Mouse (Mus musculus) liver, embryonic 11.5 days (tissue): ENCODE results near the gene Tert. TPM values are rescaled to one million over a fixed set of nuclear protein-coding genes. Genes with fewer than 3 reads are reported as not detected.

Experiments
- ATAC-seq: fragments of 200-750 bp; cut with Nextera tagmentation; replicated peaks from 2 replicates; pipeline ENCODE4 v1.8.0; 2017; ENCODE audit warnings: moderate number of reproducible peaks, mild to moderate bottlenecking, moderate TSS enrichment, moderate library complexity; ENCODE audit not compliant: low FRiP score
- DNase-seq: peaks from one replicate; pipeline ENCODE4 v3.0.0-alpha.2; 2017; ENCODE audit warnings: low spot score
- H3K27ac ChIP-seq: fragments of 300-500 bp; sonication (generic); 2 replicates; pipeline ENCODE4 v1.5.1; 2014; ENCODE audit warnings: mild to moderate bottlenecking, low read depth, low read length, control low read depth
- H3K27me3 ChIP-seq: fragments of 300-500 bp; sonication (generic); replicated peaks from 2 replicates; pipeline ENCODE4 v1.6.1; 2014; ENCODE audit warnings: low read length, mixed read lengths; ENCODE audit not compliant: control insufficient read depth, insufficient read depth
- H3K36me3 ChIP-seq: fragments of 300-500 bp; sonication (generic); 2 replicates; pipeline ENCODE4 v1.6.1; 2014; ENCODE audit warnings: mild to moderate bottlenecking, low read length, moderate library complexity, mixed read lengths; ENCODE audit not compliant: control insufficient read depth, insufficient read depth
- H3K4me1 ChIP-seq: fragments of 300-500 bp; sonication (generic); replicated peaks from 2 replicates; pipeline ENCODE4 v1.6.1; 2014; ENCODE audit warnings: low read length, mixed read lengths; ENCODE audit not compliant: control insufficient read depth, insufficient read depth
- H3K4me2 ChIP-seq: fragments of 300-500 bp; sonication (generic); 2 replicates; pipeline ENCODE4 v1.6.1; 2014; ENCODE audit warnings: mild to moderate bottlenecking, control low read depth, moderate library complexity
- H3K4me3 ChIP-seq: fragments of 300-500 bp; sonication (generic); 2 replicates; pipeline ENCODE4 v1.5.1; 2014; ENCODE audit warnings: low read depth, low read length, control low read depth
- H3K9ac ChIP-seq: fragments of 300-500 bp; sonication (generic); 2 replicates; pipeline ENCODE4 v1.6.1; 2014; ENCODE audit warnings: low read depth, low read length, control low read depth
- H3K9me3 ChIP-seq: fragments of 300-500 bp; sonication (generic); 2 replicates; pipeline ENCODE4 v1.6.1; 2016; ENCODE audit warnings: low read length, inconsistent platforms, mixed read lengths; ENCODE audit not compliant: control insufficient read depth
- WGBS: fragments of 180-500 bp; shearing (Covaris S2); extraction: QIAGEN DNeasy Blood & Tissue Kit; methylation state at CpG from one replicate; pipeline ENCODE4 v1.1.7; 2014; 5-methylcytosine and 5-hydroxymethylcytosine counted together
- polyA plus RNA-seq: library from polyadenylated mRNA; unstranded; fragments of >200 nt; fragmentation: Nextera tagmentation; extraction: Ambion mirVana; gene quantifications from 2 replicates; pipeline ENCODE4 v1.2.1, GENCODE M21; 2014

Gene Tert
- polyA plus RNA-seq, 1 experiment from 2014 or later, result 2.9 TPM

DNA sequence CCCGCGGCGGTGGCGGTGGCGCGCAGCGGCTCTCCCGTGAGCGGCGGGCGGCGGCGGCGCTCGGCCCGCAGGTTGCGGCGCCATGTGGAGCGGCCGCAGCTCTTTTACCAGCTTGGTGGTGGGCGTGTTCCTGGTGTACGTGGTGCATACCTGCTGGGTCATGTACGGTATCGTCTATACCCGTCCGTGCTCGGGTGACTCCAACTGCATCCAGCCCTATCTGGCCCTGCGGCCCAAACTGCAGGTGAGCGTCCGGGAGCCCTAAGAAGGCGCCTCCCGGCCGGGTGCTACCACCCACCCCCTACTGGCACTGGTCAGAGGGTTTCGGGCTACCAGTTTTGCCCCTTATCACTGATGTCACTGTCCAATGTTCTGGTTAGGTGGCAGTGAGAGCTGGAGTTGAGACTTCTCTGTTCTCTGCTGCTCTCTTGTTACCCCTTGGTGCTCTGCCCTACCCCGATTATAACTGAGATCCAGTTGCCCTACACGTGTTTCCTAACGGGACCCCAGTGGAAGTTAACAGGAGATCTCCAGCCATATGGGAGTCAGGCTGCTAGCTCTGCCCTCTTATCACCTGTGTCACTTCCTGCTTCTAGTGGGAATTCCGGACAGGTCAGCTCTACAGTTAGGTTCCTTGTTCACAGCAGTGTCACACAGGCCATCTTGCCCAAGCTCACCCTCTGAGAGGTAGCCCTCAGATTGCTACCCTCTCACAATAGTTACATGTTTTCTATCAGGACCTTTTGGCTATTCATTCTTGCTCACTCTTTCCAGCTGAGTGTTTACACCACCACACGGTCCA lies 22.4 kb upstream of the Tert start:
- peak overlapping the region; percentile 88 for H3K9ac ChIP-seq
- ATAC-seq (peak; percentile 73), DNase-seq (no peak)
- H3K36me3 ChIP-seq, result peaks cover 15% of the 10 kb centered on the region; the same call in 1 of the 2 replicates
- H3K4me2 ChIP-seq, result peak overlapping the region; percentile 70
- H3K27ac ChIP-seq, result peak overlapping the region; percentile 70
- H3K4me3 ChIP-seq, result peak overlapping the region; percentile 90
- H3K9me3 ChIP-seq, result no peaks in the 10 kb centered on the region
- peaks cover 12% of the 10 kb centered on the region; the same call in 1 of the 2 replicates for H3K4me1 ChIP-seq
- H3K27me3 ChIP-seq, result no peaks in the 10 kb centered on the region
- WGBS, result 2% methylated on average over 34 of the region's 39 CpGs

DNA sequence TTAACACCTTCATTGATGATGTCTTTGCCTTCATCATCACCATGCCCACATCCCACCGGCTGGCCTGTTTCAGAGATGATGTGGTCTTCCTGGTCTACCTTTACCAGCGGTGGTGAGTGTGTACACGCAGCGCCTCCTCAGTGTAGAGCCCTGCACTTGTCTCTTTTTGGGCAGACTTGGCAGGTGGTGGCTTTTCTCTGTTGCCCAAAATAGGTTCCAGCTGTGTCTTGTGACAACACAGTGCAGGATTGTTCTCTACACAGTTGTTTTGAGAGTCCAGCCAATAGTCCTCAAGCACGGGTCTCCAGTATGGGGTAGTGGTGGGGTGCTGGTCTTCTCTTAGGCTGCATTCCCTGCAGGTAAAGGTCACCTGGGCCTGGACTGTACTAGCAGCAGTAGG lies 8.3 kb upstream of the Tert start:
- no peak overlapping the region for H3K9ac ChIP-seq
- H3K36me3 ChIP-seq, result peaks cover 43% of the 10 kb centered on the region
- H3K4me2 ChIP-seq, result no peak overlapping the region
- H3K4me3 ChIP-seq, result no peak overlapping the region
- 91% methylated on average over 5 of the region's 5 CpGs for WGBS
- H3K27ac ChIP-seq, result no peak overlapping the region
- no peak for DNase-seq
- no peaks in the 10 kb centered on the region for H3K27me3 ChIP-seq
- ATAC-seq, result no peak
- no peaks in the 10 kb centered on the region for H3K9me3 ChIP-seq
- H3K4me1 ChIP-seq, result no peaks in the 10 kb centered on the region

DNA sequence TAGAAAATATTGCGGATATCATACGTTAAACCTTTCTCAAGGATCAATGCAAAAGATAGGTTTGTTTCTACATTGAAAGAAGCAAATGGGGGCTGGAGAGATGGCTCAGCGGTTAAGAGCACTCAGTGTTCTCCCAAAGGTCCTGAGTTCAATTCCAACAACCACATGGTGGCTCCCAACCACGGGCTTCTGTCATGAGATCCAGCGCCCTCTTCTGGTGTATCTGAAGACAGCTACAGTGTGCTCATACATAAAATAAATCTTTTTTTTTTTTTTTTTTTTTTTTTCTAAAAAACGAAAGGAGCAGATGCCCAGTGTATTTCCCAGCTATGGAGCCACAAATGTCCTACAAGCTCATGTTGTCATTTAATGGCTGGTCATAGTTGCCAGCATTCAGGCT lies 6.1 kb upstream of the Tert start:
- Histone ChIP-seq H3K9ac (no peak overlapping the region), H3K27me3 (no peaks in the 10 kb centered on the region), H3K4me2 (no peak overlapping the region), H3K27ac (no peak overlapping the region), H3K9me3 (no peaks in the 10 kb centered on the region), H3K36me3 (peaks cover 34% of the 10 kb centered on the region), H3K4me3 (no peak overlapping the region), H3K4me1 (no peaks in the 10 kb centered on the region)
- ATAC-seq (no peak), DNase-seq (no peak)
- 64% methylated on average over 6 of the region's 6 CpGs for WGBS

DNA sequence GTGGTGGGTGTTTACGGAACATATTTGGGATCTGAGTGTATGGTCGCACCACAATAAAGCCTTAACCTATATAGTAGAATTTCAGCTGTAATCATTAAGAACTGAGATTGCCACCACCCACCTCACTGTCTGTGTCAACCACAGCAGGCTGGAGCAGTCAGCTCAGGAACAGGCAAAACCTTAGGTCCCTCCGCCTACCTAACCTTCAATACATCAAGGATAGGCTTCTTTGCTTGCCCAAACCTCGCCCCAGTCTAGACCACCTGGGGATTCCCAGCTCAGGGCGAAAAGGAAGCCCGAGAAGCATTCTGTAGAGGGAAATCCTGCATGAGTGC lies 334 bp upstream of the Tert start:
- Histone ChIP-seq H3K27ac (no peak overlapping the region), H3K36me3 (no peaks in the 10 kb centered on the region), H3K4me3 (peak overlapping the region; percentile 56), H3K9ac (no peak overlapping the region; the same call in 1 of the 2 replicates), H3K4me2 (peak overlapping the region; percentile 67), H3K4me1 (peaks cover 4% of the 10 kb centered on the region; the same call in 1 of the 2 replicates), H3K9me3 (no peaks in the 10 kb centered on the region), H3K27me3 (no peaks in the 10 kb centered on the region; the same call in 1 of the 2 replicates)
- ATAC-seq, result no peak; the same call in 1 of the 2 replicates
- WGBS, result 43% methylated on average over 6 of the region's 6 CpGs
- no peak for DNase-seq

DNA sequence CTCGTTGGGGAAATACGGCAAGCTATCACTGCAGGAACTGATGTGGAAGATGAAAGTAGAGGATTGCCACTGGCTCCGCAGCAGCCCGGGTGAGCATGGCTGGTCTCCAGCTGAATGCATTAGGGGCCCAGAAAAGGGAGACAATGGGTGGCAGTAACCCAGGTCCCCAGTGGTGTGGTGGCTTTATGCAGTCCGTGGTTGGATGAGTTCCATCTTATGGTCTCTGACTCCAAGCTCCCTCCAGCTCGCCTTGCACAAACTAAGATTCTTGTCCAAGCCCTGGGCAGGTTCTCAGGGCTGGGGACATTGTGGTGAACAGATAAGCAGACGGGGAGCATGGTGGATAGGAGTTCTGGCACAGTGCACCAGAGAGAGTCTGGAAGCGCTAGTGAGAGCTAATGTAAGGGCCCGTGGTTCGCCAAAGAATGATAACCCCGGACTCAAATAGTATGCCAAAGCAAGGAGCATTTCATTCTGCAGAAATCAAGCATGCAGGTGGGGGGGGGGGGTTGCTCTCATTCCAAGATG lies 1.9 kb downstream of the Tert start:
- DNase-seq (no peak), ATAC-seq (0 out of 2 replicates have a peak, but pooled peaks have one; percentile 46)
- no peak overlapping the region for H3K4me3 ChIP-seq
- H3K9ac ChIP-seq, result no peak overlapping the region
- peaks cover 4% of the 10 kb centered on the region; the same call in 1 of the 2 replicates for H3K4me1 ChIP-seq
- H3K27ac ChIP-seq, result no peak overlapping the region
- no peaks in the 10 kb centered on the region for H3K36me3 ChIP-seq
- H3K27me3 ChIP-seq, result no peaks in the 10 kb centered on the region; the same call in 1 of the 2 replicates
- 73% methylated on average over 11 of the region's 11 CpGs for WGBS
- no peak overlapping the region for H3K4me2 ChIP-seq
- H3K9me3 ChIP-seq, result no peaks in the 10 kb centered on the region

DNA sequence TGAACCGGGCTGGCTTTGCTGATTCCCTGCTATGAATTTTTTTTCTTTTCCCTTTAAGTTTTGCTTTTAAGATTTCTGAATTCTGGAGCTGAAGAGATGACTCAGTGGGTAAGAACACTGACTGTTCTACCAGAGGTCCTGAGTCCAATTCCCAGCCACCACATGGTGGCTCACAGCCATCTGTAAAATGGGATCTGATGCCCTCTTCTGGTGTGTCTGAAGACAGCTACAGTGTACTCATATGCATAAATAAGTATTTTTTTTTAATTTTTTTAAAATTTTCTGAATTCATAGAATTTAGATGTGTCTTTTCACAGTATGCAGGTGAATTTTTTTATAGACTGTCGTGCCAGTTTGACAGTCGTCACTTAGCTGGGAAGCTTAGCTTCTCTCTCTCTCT lies 5.1 kb downstream of the Tert start:
- Histone ChIP-seq H3K9ac (no peak overlapping the region), H3K4me1 (peaks cover 2% of the 10 kb centered on the region; the same call in 1 of the 2 replicates), H3K27me3 (no peaks in the 10 kb centered on the region; the same call in 1 of the 2 replicates), H3K4me2 (no peak overlapping the region), H3K4me3 (no peak overlapping the region), H3K36me3 (no peaks in the 10 kb centered on the region), H3K27ac (no peak overlapping the region), H3K9me3 (no peaks in the 10 kb centered on the region)
- ATAC-seq (no peak), DNase-seq (no peak)
- 91% methylated on average over 3 of the region's 3 CpGs for WGBS

DNA sequence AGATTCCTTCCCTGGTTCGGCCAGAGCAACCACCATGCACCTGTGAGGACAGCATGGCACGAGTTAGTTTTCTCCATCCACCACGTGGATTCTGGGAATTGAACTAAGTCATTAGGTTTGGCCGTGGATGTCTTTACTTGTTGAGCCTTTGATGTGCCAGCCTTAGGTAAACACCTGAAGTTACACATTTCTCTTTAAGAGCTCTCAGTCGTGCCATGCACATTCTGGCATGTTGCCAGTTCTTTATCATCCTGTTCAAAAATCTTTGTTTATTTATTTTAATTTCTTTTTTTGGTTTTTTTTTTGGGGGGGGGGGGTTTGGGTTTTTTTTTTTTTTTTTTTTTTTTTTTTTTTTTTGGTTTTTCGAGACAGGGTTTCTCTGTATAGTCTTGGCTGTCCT lies 11.1 kb downstream of the Tert start:
- H3K27me3 ChIP-seq, result no peaks in the 10 kb centered on the region
- WGBS, result 68% methylated on average over 5 of the region's 6 CpGs
- ATAC-seq (no peak), DNase-seq (no peak)
- no peaks in the 10 kb centered on the region for H3K36me3 ChIP-seq
- no peak overlapping the region for H3K4me2 ChIP-seq
- no peak overlapping the region for H3K27ac ChIP-seq
- no peaks in the 10 kb centered on the region for H3K9me3 ChIP-seq
- no peaks in the 10 kb centered on the region for H3K4me1 ChIP-seq
- no peak overlapping the region for H3K9ac ChIP-seq
- no peak overlapping the region for H3K4me3 ChIP-seq

DNA sequence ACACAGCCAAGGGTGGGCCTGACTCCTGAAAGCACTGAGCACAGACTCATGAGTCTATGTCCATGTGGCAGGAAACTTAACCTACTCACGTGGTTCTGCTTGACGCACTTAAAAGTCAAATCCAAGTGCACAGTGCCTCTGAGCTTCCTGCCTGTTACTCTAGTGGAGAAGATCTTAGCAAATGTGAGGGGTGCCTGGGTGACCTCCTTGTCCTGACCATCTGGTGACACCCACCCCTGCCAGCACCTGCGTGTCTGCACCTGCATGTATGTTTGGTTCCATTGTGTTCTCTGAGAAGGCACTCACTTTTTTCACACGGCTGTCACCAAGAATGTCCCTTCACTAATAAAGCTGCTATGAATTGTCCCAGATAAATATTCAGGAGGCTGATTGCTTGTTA lies 14.6 kb downstream of the Tert start:
- no peaks in the 10 kb centered on the region for H3K9me3 ChIP-seq
- DNase-seq (no peak), ATAC-seq (no peak)
- no peaks in the 10 kb centered on the region for H3K4me1 ChIP-seq
- H3K27ac ChIP-seq, result no peak overlapping the region
- H3K9ac ChIP-seq, result no peak overlapping the region
- 78% methylated on average over 4 of the region's 4 CpGs for WGBS
- no peak overlapping the region for H3K4me2 ChIP-seq
- H3K4me3 ChIP-seq, result no peak overlapping the region
- no peaks in the 10 kb centered on the region for H3K36me3 ChIP-seq
- H3K27me3 ChIP-seq, result no peaks in the 10 kb centered on the region
